ENCODE assay signal across 11 mouse cellular contexts in genomic region chr2:75768559-75769304, GRCm38 (mm10).
A peak's percentile ranks its signal among the peaks of the same experiment; 100 is the strongest.
DNase-seq lines count a peak whose midpoint lies in the region; ATAC-seq and TF ChIP-seq lines count a peak whose summit lies in the region.
"Had no signal": no experiment of that assay in that cellular context is flagged by ENCODE, and none has a peak within 500 bp of the region (broad histone marks: within the 10 kb centered on the region; RNA-seq: fewer than 3 reads in every experiment).

No protein-coding gene starts in this region.

- no peak overlapping the region for H3K4me3 ChIP-seq in kidney, embryonic 14.5 days (ENCODE audit: low read length)
- no peak overlapping the region for H3K4me3 ChIP-seq in embryonic fibroblast, embryonic 13.5 days (ENCODE audit: insufficient read depth, low read length)
- H3K4me3 ChIP-seq in liver, embryonic 15.5 days (replicated peaks), result no peak overlapping the region
- H3K4me3 ChIP-seq: embryonic facial prominence, embryonic 15.5 days; hindbrain, embryonic 12.5 days had no signal

- ATAC-seq in kidney, embryonic 14.5 days (ENCODE audit: low FRiP score, low TSS enrichment), result peak; percentile 24; the same call in 1 of the 2 replicates
- no peak for ATAC-seq in liver, embryonic 15.5 days (ENCODE audit: insufficient read depth)

- peaks cover 13% of the 10 kb centered on the region for H3K4me1 ChIP-seq in kidney, embryonic 14.5 days (ENCODE audit: control insufficient read depth, insufficient read depth, low read length)
- H3K4me1 ChIP-seq in embryonic fibroblast, embryonic 13.5 days (ENCODE audit: control insufficient read depth, insufficient read depth, low read length), result 0 out of 2 replicates have a peak, but pooled peaks cover 3% of the 10 kb centered on the region
- H3K4me1 ChIP-seq in liver, embryonic 15.5 days (replicated peaks), result peaks cover 54% of the 10 kb centered on the region

- H3K36me3 ChIP-seq in kidney, embryonic 14.5 days (ENCODE audit: control insufficient read depth, insufficient read depth, low read length), result no peaks in the 10 kb centered on the region
- no peaks in the 10 kb centered on the region for H3K36me3 ChIP-seq in liver, embryonic 15.5 days (replicated peaks)
- H3K36me3 ChIP-seq: embryonic facial prominence, embryonic 15.5 days; hindbrain, embryonic 12.5 days had no signal

- TF ChIP-seq POLR2A in embryonic fibroblast, embryonic 13.5 days (IDR thresholded peaks at IDR 0.05; ENCODE audit: low read depth, low read length), result no peak

- TF ChIP-seq CTCF in embryonic fibroblast, embryonic 13.5 days (IDR thresholded peaks at IDR 0.05; ENCODE audit: borderline replicate concordance, insufficient read depth, low read length), result no peak

- no peak overlapping the region for H3K4me2 ChIP-seq in kidney, embryonic 14.5 days (replicated peaks; ENCODE audit: low read depth, low read length)
- H3K4me2 ChIP-seq in liver, embryonic 15.5 days, result peak overlapping the region; percentile 25
- H3K4me2 ChIP-seq: embryonic facial prominence, embryonic 15.5 days; hindbrain, embryonic 12.5 days had no signal

- no peak overlapping the region for H3K9ac ChIP-seq in kidney, embryonic 14.5 days (ENCODE audit: low read depth, low read length)
- no peak overlapping the region for H3K9ac ChIP-seq in liver, embryonic 15.5 days
- H3K9ac ChIP-seq: embryonic facial prominence, embryonic 15.5 days; hindbrain, embryonic 12.5 days had no signal

- DNase-seq in kidney, postnatal 25 days, result no peak
- DNase-seq in ES-CJ7 (ENCODE audit: low read depth, low spot score), result peak; percentile 39
- DNase-seq in ovary, postnatal 10 days (ENCODE audit: low spot score), result no peak
- no peak for DNase-seq in ovary, adult 18-20 months (ENCODE audit: low spot score)
- DNase-seq: adrenal gland, postnatal 10 days; cerebellum, adult 2 months had no signal

- H3K27ac ChIP-seq in kidney, embryonic 14.5 days (ENCODE audit: low read depth, low read length), result peak overlapping the region; percentile 18; the same call in 1 of the 2 replicates
- H3K27ac ChIP-seq in embryonic fibroblast, embryonic 13.5 days (ENCODE audit: insufficient read depth, low read length), result peak overlapping the region; percentile 96
- H3K27ac ChIP-seq in liver, embryonic 15.5 days (replicated peaks), result 0 out of 2 replicates have a peak overlapping the region, but pooled peaks have one; percentile 2
- H3K27ac ChIP-seq: embryonic facial prominence, embryonic 15.5 days; hindbrain, embryonic 12.5 days had no signal

- 62% methylated on average over 5 of the region's 5 CpGs for WGBS in kidney, embryonic 14.5 days
- WGBS in liver, embryonic 15.5 days (ENCODE audit: insufficient replicate concordance), result 56% methylated on average over 5 of the region's 5 CpGs

- no peaks in the 10 kb centered on the region for H3K27me3 ChIP-seq in kidney, embryonic 14.5 days (ENCODE audit: control insufficient read depth, insufficient read depth, low read length)
- no peaks in the 10 kb centered on the region for H3K27me3 ChIP-seq in liver, embryonic 15.5 days
- H3K27me3 ChIP-seq: embryonic facial prominence, embryonic 15.5 days; hindbrain, embryonic 12.5 days had no signal

- no peaks in the 10 kb centered on the region for H3K9me3 ChIP-seq in kidney, embryonic 14.5 days (ENCODE audit: control insufficient read depth, low read length)
- H3K9me3 ChIP-seq in liver, embryonic 15.5 days (replicated peaks), result no peaks in the 10 kb centered on the region
- H3K9me3 ChIP-seq: embryonic facial prominence, embryonic 15.5 days; hindbrain, embryonic 12.5 days had no signal

Comparison
In these comparisons a context has a peak if more than half of its experiments do, and no peak if none do; other contexts are left out.
1. H3K27ac ChIP-seq: peak in every context shown above with its lines; median percentile 96 in embryonic fibroblast, embryonic 13.5 days; 18 in kidney, embryonic 14.5 days; 2 in liver, embryonic 15.5 days.